Mouse (Mus musculus) urinary bladder, adult 18-20 months (tissue): ENCODE data around the gene Ptpn9.
"Not testable (repeated sequence)": the region's sequence is repeated elsewhere in the genome, so short reads cannot be mapped to it uniquely, and the experiment has no call there.

Experiments used
- DNase-seq, 2 experiments: peaks; one replicate each; pipeline ENCODE4 v3.0.0; 2022; ENCODE audit warnings: low spot score in 2 of 2, mixed read lengths in 2 of 2

Gene Ptpn9

GRCm38 (mm10) chr9:56994286-56995197 is at the start of gene Ptpn9:
TSS of gene Ptpn9 (plus strand) at chr9:56994923.
- peak; percentile 83 for DNase-seq

- DNase-seq = not testable (repeated sequence)
Measured at GRCm38 (mm10) chr9:56947481-56947880, 47.2 kb upstream of the Ptpn9 start.

- not testable (repeated sequence) for DNase-seq
Measured at GRCm38 (mm10) chr9:56948699-56949098, 46.0 kb upstream of the Ptpn9 start.

- no peak for DNase-seq
Measured at GRCm38 (mm10) chr9:56949767-56950166, 45.0 kb upstream of the Ptpn9 start.

- peak; percentile 94 to 97 for DNase-seq
Measured at GRCm38 (mm10) chr9:56950414-56951400, 44.0 kb upstream of the Ptpn9 start, which contains the start of gene Snupn. TSS of gene Snupn (plus strand) at chr9:56950878.

GRCm38 (mm10) chr9:56953562-56953961 is 41.2 kb upstream of the Ptpn9 start:
- no peak for DNase-seq

GRCm38 (mm10) chr9:56956966-56957675 is 37.6 kb upstream of the Ptpn9 start:
- no peak for DNase-seq

- DNase-seq = no peak
Measured at GRCm38 (mm10) chr9:56958689-56959088, 36.0 kb upstream of the Ptpn9 start.

- no peak for DNase-seq
Measured at GRCm38 (mm10) chr9:56961591-56961990, 33.1 kb upstream of the Ptpn9 start.

- no peak for DNase-seq
Measured at GRCm38 (mm10) chr9:56970158-56970557, 24.6 kb upstream of the Ptpn9 start.

- no peak for DNase-seq
Measured at GRCm38 (mm10) chr9:56973960-56974524, 20.7 kb upstream of the Ptpn9 start.

GRCm38 (mm10) chr9:56975199-56975598 is 19.5 kb upstream of the Ptpn9 start:
- no peak for DNase-seq

GRCm38 (mm10) chr9:56980186-56980585 is 14.5 kb upstream of the Ptpn9 start:
- DNase-seq = no peak

GRCm38 (mm10) chr9:56981502-56981901 is 13.2 kb upstream of the Ptpn9 start:
- no peak for DNase-seq

- DNase-seq = peak; percentile 50 to 75
Measured at GRCm38 (mm10) chr9:56995198-56996027, 690 bp downstream of the Ptpn9 start.

GRCm38 (mm10) chr9:56996028-56996346 is 1.3 kb downstream of the Ptpn9 start:
- peak in 1 of 2 experiments; percentile 18 for DNase-seq

- not testable (repeated sequence) for DNase-seq
Measured at GRCm38 (mm10) chr9:56997206-56997605, 2.5 kb downstream of the Ptpn9 start.

GRCm38 (mm10) chr9:57003011-57003410 is 8.3 kb downstream of the Ptpn9 start:
- no peak for DNase-seq

- no peak for DNase-seq
Measured at GRCm38 (mm10) chr9:57012393-57012792, 17.7 kb downstream of the Ptpn9 start.

- no peak for DNase-seq
Measured at GRCm38 (mm10) chr9:57012895-57013294, 18.2 kb downstream of the Ptpn9 start.
